Mouse (Mus musculus): Measurements from ENCODE around the gene Pex5l. TPM values are rescaled to one million over a fixed set of nuclear protein-coding genes. Genes with fewer than 3 reads are reported as not detected.

Gene Pex5l
- polyA plus RNA-seq, 1 experiment: 0.04 TPM

- Histone ChIP-seq H3K4me2 (ENCODE audit: low read depth) (no peak overlapping the region), H3K4me3 (no peak overlapping the region), H3ac (ENCODE audit: control insufficient read depth, insufficient read length) (no peak overlapping the region), H3K36me3 (ENCODE audit: control insufficient read depth, insufficient read depth) (no peaks in the 10 kb centered on the region), H3K27me3 (ENCODE audit: control insufficient read depth, insufficient read depth, insufficient read length) (no peaks in the 10 kb centered on the region), H3K79me2 (ENCODE audit: control insufficient read depth, insufficient read depth) (no peaks in the 10 kb centered on the region)
- TF ChIP-seq REST (IDR thresholded peaks at IDR 0.05; ENCODE audit: insufficient read depth, insufficient read length) (no peak), MYOG (IDR thresholded peaks at IDR 0.05; ENCODE audit: control insufficient read depth in 1 of 3, insufficient read depth in 1 of 3, insufficient read length in 2 of 3, low read depth in 2 of 3) (no peak), E2F4 (IDR thresholded peaks at IDR 0.05; ENCODE audit: insufficient read depth) (no peak), CEBPB (IDR thresholded peaks at IDR 0.05; ENCODE audit: insufficient read depth, poor library complexity, severe bottlenecking) (no peak), POLR2AphosphoS2 (IDR thresholded peaks at IDR 0.05; ENCODE audit: insufficient read length, low read depth) (no peak), TCF12 (IDR thresholded peaks at IDR 0.05; ENCODE audit: insufficient read depth, poor library complexity, severe bottlenecking) (no peak), TCF3 (IDR thresholded peaks at IDR 0.05; ENCODE audit: insufficient read length, low read depth) (no peak), MAX (IDR thresholded peaks at IDR 0.05; ENCODE audit: low read depth) (no peak)
Measured at GRCm38 (mm10) chr3:33075696-33076095, 67.4 kb downstream of the Pex5l start.

- Histone ChIP-seq H3K79me2 (ENCODE audit: control insufficient read depth, insufficient read depth) (no peaks in the 10 kb centered on the region), H3K4me3 (no peak overlapping the region), H3ac (ENCODE audit: control insufficient read depth, insufficient read length) (no peak overlapping the region), H3K27me3 (ENCODE audit: control insufficient read depth, insufficient read depth, insufficient read length) (no peaks in the 10 kb centered on the region), H3K36me3 (ENCODE audit: control insufficient read depth, insufficient read depth) (no peaks in the 10 kb centered on the region), H3K4me2 (ENCODE audit: low read depth) (no peak overlapping the region)
- TF ChIP-seq MYOD1 (IDR thresholded peaks at IDR 0.05; ENCODE audit: control insufficient read depth in 1 of 3, insufficient read length in 2 of 3, low read depth in 2 of 3): peak in 1 of 3 experiments; percentile 1
- no peak for TF ChIP-seq TCF3 (IDR thresholded peaks at IDR 0.05; ENCODE audit: insufficient read length, low read depth)
- no peak for TF ChIP-seq CEBPB (IDR thresholded peaks at IDR 0.05; ENCODE audit: insufficient read depth, poor library complexity, severe bottlenecking)
Measured at GRCm38 (mm10) chr3:33074266-33074981, 68.6 kb downstream of the Pex5l start.

- Histone ChIP-seq H3K27me3 (ENCODE audit: control insufficient read depth, insufficient read depth, insufficient read length) (no peaks in the 10 kb centered on the region), H3K4me3 (no peak overlapping the region), H3ac (ENCODE audit: control insufficient read depth, insufficient read length) (no peak overlapping the region), H3K4me2 (ENCODE audit: low read depth) (no peak overlapping the region), H3K79me2 (ENCODE audit: control insufficient read depth, insufficient read depth) (no peaks in the 10 kb centered on the region), H3K36me3 (ENCODE audit: control insufficient read depth, insufficient read depth) (no peaks in the 10 kb centered on the region)
- TF ChIP-seq REST (IDR thresholded peaks at IDR 0.05; ENCODE audit: insufficient read depth, insufficient read length) (no peak), TCF3 (IDR thresholded peaks at IDR 0.05; ENCODE audit: insufficient read length, low read depth) (no peak), E2F4 (IDR thresholded peaks at IDR 0.05; ENCODE audit: insufficient read depth) (no peak), USF1 (IDR thresholded peaks at IDR 0.05; ENCODE audit: low read depth) (no peak), POLR2AphosphoS2 (IDR thresholded peaks at IDR 0.05; ENCODE audit: insufficient read length, low read depth) (no peak), MAX (IDR thresholded peaks at IDR 0.05; ENCODE audit: low read depth) (no peak), CEBPB (IDR thresholded peaks at IDR 0.05; ENCODE audit: insufficient read depth, poor library complexity, severe bottlenecking) (no peak), TCF12 (IDR thresholded peaks at IDR 0.05; ENCODE audit: insufficient read depth, poor library complexity, severe bottlenecking) (no peak), POLR2A (IDR thresholded peaks at IDR 0.05; ENCODE audit: insufficient read length, low read depth) (no peak), MYOG (IDR thresholded peaks at IDR 0.05; ENCODE audit: control insufficient read depth in 1 of 3, insufficient read depth in 1 of 3, insufficient read length in 2 of 3, low read depth in 2 of 3) (no peak), MYOD1 (IDR thresholded peaks at IDR 0.05; ENCODE audit: control insufficient read depth in 1 of 3, insufficient read length in 2 of 3, low read depth in 2 of 3) (no peak), SRF (IDR thresholded peaks at IDR 0.05; ENCODE audit: control insufficient read depth, insufficient read length, low read depth) (no peak)
Measured at GRCm38 (mm10) chr3:33073905-33074265, 69.2 kb downstream of the Pex5l start.

GRCm38 (mm10) chr3:33070771-33071170 is 72.3 kb downstream of the Pex5l start:
- Histone ChIP-seq H3K27me3 (ENCODE audit: control insufficient read depth, insufficient read depth, insufficient read length) (no peaks in the 10 kb centered on the region), H3K4me3 (no peak overlapping the region), H3K36me3 (ENCODE audit: control insufficient read depth, insufficient read depth) (no peaks in the 10 kb centered on the region), H3ac (ENCODE audit: control insufficient read depth, insufficient read length) (no peak overlapping the region), H3K79me2 (ENCODE audit: control insufficient read depth, insufficient read depth) (no peaks in the 10 kb centered on the region), H3K4me2 (ENCODE audit: low read depth) (no peak overlapping the region)
- TF ChIP-seq MYOG (IDR thresholded peaks at IDR 0.05; ENCODE audit: control insufficient read depth in 1 of 3, insufficient read depth in 1 of 3, insufficient read length in 2 of 3, low read depth in 2 of 3) (no peak), SRF (IDR thresholded peaks at IDR 0.05; ENCODE audit: control insufficient read depth, insufficient read length, low read depth) (no peak), CEBPB (IDR thresholded peaks at IDR 0.05; ENCODE audit: insufficient read depth, poor library complexity, severe bottlenecking) (no peak), MYOD1 (IDR thresholded peaks at IDR 0.05; ENCODE audit: control insufficient read depth in 1 of 3, insufficient read length in 2 of 3, low read depth in 2 of 3) (no peak), POLR2A (IDR thresholded peaks at IDR 0.05; ENCODE audit: insufficient read length, low read depth) (no peak), USF1 (IDR thresholded peaks at IDR 0.05; ENCODE audit: low read depth) (no peak), TCF3 (IDR thresholded peaks at IDR 0.05; ENCODE audit: insufficient read length, low read depth) (no peak), REST (IDR thresholded peaks at IDR 0.05; ENCODE audit: insufficient read depth, insufficient read length) (no peak), MAX (IDR thresholded peaks at IDR 0.05; ENCODE audit: low read depth) (no peak), E2F4 (IDR thresholded peaks at IDR 0.05; ENCODE audit: insufficient read depth) (no peak), POLR2AphosphoS2 (IDR thresholded peaks at IDR 0.05; ENCODE audit: insufficient read length, low read depth) (no peak), TCF12 (IDR thresholded peaks at IDR 0.05; ENCODE audit: insufficient read depth, poor library complexity, severe bottlenecking) (no peak)

GRCm38 (mm10) chr3:33068146-33068545 is 74.9 kb downstream of the Pex5l start:
- H3K27me3 ChIP-seq (ENCODE audit: control insufficient read depth, insufficient read depth, insufficient read length): no peaks in the 10 kb centered on the region
- H3K4me2 ChIP-seq (ENCODE audit: low read depth): no peak overlapping the region
- no peaks in the 10 kb centered on the region for H3K36me3 ChIP-seq (ENCODE audit: control insufficient read depth, insufficient read depth)
- no peak overlapping the region for H3K4me3 ChIP-seq
- H3K79me2 ChIP-seq (ENCODE audit: control insufficient read depth, insufficient read depth): no peaks in the 10 kb centered on the region
- TF ChIP-seq SRF (IDR thresholded peaks at IDR 0.05; ENCODE audit: control insufficient read depth, insufficient read length, low read depth): no peak
- TF ChIP-seq REST (IDR thresholded peaks at IDR 0.05; ENCODE audit: insufficient read depth, insufficient read length): no peak
- TF ChIP-seq MYOG (IDR thresholded peaks at IDR 0.05; ENCODE audit: control insufficient read depth in 1 of 3, insufficient read depth in 1 of 3, insufficient read length in 2 of 3, low read depth in 2 of 3): no peak
- no peak for TF ChIP-seq CEBPB (IDR thresholded peaks at IDR 0.05; ENCODE audit: insufficient read depth, poor library complexity, severe bottlenecking)
- TF ChIP-seq POLR2AphosphoS2 (IDR thresholded peaks at IDR 0.05; ENCODE audit: insufficient read length, low read depth): no peak
- no peak for TF ChIP-seq POLR2A (IDR thresholded peaks at IDR 0.05; ENCODE audit: insufficient read length, low read depth)
- TF ChIP-seq MYOD1 (IDR thresholded peaks at IDR 0.05; ENCODE audit: control insufficient read depth in 1 of 3, insufficient read length in 2 of 3, low read depth in 2 of 3): no peak
- TF ChIP-seq TCF12 (IDR thresholded peaks at IDR 0.05; ENCODE audit: insufficient read depth, poor library complexity, severe bottlenecking): no peak
- no peak for TF ChIP-seq TCF3 (IDR thresholded peaks at IDR 0.05; ENCODE audit: insufficient read length, low read depth)
- no peak for TF ChIP-seq E2F4 (IDR thresholded peaks at IDR 0.05; ENCODE audit: insufficient read depth)
- TF ChIP-seq USF1 (IDR thresholded peaks at IDR 0.05; ENCODE audit: low read depth): no peak
- TF ChIP-seq MAX (IDR thresholded peaks at IDR 0.05; ENCODE audit: low read depth): no peak
- no peak overlapping the region for H3ac ChIP-seq (ENCODE audit: control insufficient read depth, insufficient read length)

Data from myocyte (in vitro differentiated cells).